Mouse (Mus musculus): Measurements from ENCODE around the gene Gm28048. TPM values are rescaled to one million over a fixed set of nuclear protein-coding genes. Genes with fewer than 3 reads are reported as not detected.

The Gm28048 gene
- polyA plus RNA-seq, 1 experiment from 2014 or later: 34.8 TPM

GRCm38 (mm10) chr11:22949101-22949500 is 32.8 kb downstream of the Gm28048 start:
- TF ChIP-seq CTCF (IDR thresholded peaks at IDR 0.05; ENCODE audit: low read depth): no peak
- no peaks in the 10 kb centered on the region for H3K36me3 ChIP-seq (ENCODE audit: insufficient read depth, low read length)
- H3K9me3 ChIP-seq (replicated peaks; ENCODE audit: low read length): no peaks in the 10 kb centered on the region
- no peak overlapping the region for H3K9ac ChIP-seq (ENCODE audit: low read depth, low read length)
- no peak overlapping the region for H3K4me3 ChIP-seq (replicated peaks; ENCODE audit: low read depth, low read length)
- H3K4me1 ChIP-seq (replicated peaks; ENCODE audit: insufficient read depth, low read length): no peaks in the 10 kb centered on the region
- H3K27ac ChIP-seq: no peak overlapping the region
- no peak overlapping the region for H3K4me2 ChIP-seq (ENCODE audit: low read length)
- DNase-seq (ENCODE audit: low spot score): no peak
- no peak for ATAC-seq (replicated peaks; ENCODE audit: low FRiP score, low read depth)
- H3K27me3 ChIP-seq (ENCODE audit: insufficient read depth, low read length): no peaks in the 10 kb centered on the region
- WGBS: 95% methylated on average over 1 of the region's 1 CpGs

GRCm38 (mm10) chr11:22938983-22939382 is 42.9 kb downstream of the Gm28048 start:
- WGBS: 89% methylated on average over 2 of the region's 2 CpGs
- no peak for ATAC-seq (replicated peaks; ENCODE audit: low FRiP score, low read depth)

GRCm38 (mm10) chr11:22937716-22938316 is 44.1 kb downstream of the Gm28048 start:
- no peak for TF ChIP-seq CTCF (IDR thresholded peaks at IDR 0.05; ENCODE audit: low read depth)
- Histone ChIP-seq H3K9ac (ENCODE audit: low read depth, low read length) (no peak overlapping the region), H3K9me3 (replicated peaks; ENCODE audit: low read length) (no peaks in the 10 kb centered on the region), H3K36me3 (ENCODE audit: insufficient read depth, low read length) (no peaks in the 10 kb centered on the region), H3K4me2 (ENCODE audit: low read length) (no peak overlapping the region), H3K4me3 (replicated peaks; ENCODE audit: low read depth, low read length) (no peak overlapping the region), H3K4me1 (replicated peaks; ENCODE audit: insufficient read depth, low read length) (no peaks in the 10 kb centered on the region), H3K27me3 (ENCODE audit: insufficient read depth, low read length) (no peaks in the 10 kb centered on the region), H3K27ac (no peak overlapping the region)
- DNase-seq (ENCODE audit: low spot score) (no peak), ATAC-seq (replicated peaks; ENCODE audit: low FRiP score, low read depth) (no peak)
- WGBS: 98% methylated on average over 4 of the region's 4 CpGs

More at GRCm38 (mm10) chr11:22938983-22939382, 42.9 kb downstream of the Gm28048 start:
- Histone ChIP-seq H3K27me3 (ENCODE audit: insufficient read depth, low read length) (no peaks in the 10 kb centered on the region), H3K9ac (ENCODE audit: low read depth, low read length) (no peak overlapping the region), H3K4me2 (ENCODE audit: low read length) (no peak overlapping the region), H3K9me3 (replicated peaks; ENCODE audit: low read length) (no peaks in the 10 kb centered on the region), H3K27ac (no peak overlapping the region), H3K4me1 (replicated peaks; ENCODE audit: insufficient read depth, low read length) (no peaks in the 10 kb centered on the region), H3K4me3 (replicated peaks; ENCODE audit: low read depth, low read length) (no peak overlapping the region), H3K36me3 (ENCODE audit: insufficient read depth, low read length) (no peaks in the 10 kb centered on the region)
- no peak for DNase-seq (ENCODE audit: low spot score)
- TF ChIP-seq CTCF (IDR thresholded peaks at IDR 0.05; ENCODE audit: low read depth): no peak

GRCm38 (mm10) chr11:22936446-22937125 is 45.3 kb downstream of the Gm28048 start:
- WGBS: 64% methylated on average over 5 of the region's 5 CpGs
- DNase-seq (ENCODE audit: low spot score) (no peak), ATAC-seq (replicated peaks; ENCODE audit: low FRiP score, low read depth) (no peak)
- no peak for TF ChIP-seq CTCF (IDR thresholded peaks at IDR 0.05; ENCODE audit: low read depth)
- Histone ChIP-seq H3K4me2 (ENCODE audit: low read length) (no peak overlapping the region), H3K27me3 (ENCODE audit: insufficient read depth, low read length) (no peaks in the 10 kb centered on the region), H3K4me1 (replicated peaks; ENCODE audit: insufficient read depth, low read length) (no peaks in the 10 kb centered on the region), H3K9ac (ENCODE audit: low read depth, low read length) (no peak overlapping the region), H3K4me3 (replicated peaks; ENCODE audit: low read depth, low read length) (no peak overlapping the region), H3K36me3 (ENCODE audit: insufficient read depth, low read length) (no peaks in the 10 kb centered on the region), H3K9me3 (replicated peaks; ENCODE audit: low read length) (no peaks in the 10 kb centered on the region), H3K27ac (no peak overlapping the region)

- H3K27ac ChIP-seq: no peak overlapping the region
- no peaks in the 10 kb centered on the region for H3K27me3 ChIP-seq (ENCODE audit: insufficient read depth, low read length)
- H3K9me3 ChIP-seq (replicated peaks; ENCODE audit: low read length): no peaks in the 10 kb centered on the region
- no peak for TF ChIP-seq CTCF (IDR thresholded peaks at IDR 0.05; ENCODE audit: low read depth)
- H3K4me2 ChIP-seq (ENCODE audit: low read length): no peak overlapping the region
- no peaks in the 10 kb centered on the region for H3K36me3 ChIP-seq (ENCODE audit: insufficient read depth, low read length)
- no peak overlapping the region for H3K9ac ChIP-seq (ENCODE audit: low read depth, low read length)
- ATAC-seq (replicated peaks; ENCODE audit: low FRiP score, low read depth) (no peak), DNase-seq (ENCODE audit: low spot score) (no peak)
- 0 out of 2 replicates have a peak, but pooled peaks cover 2% of the 10 kb centered on the region for H3K4me1 ChIP-seq (replicated peaks; ENCODE audit: insufficient read depth, low read length)
- H3K4me3 ChIP-seq (replicated peaks; ENCODE audit: low read depth, low read length): no peak overlapping the region
Measured at GRCm38 (mm10) chr11:22932167-22932566, 49.7 kb downstream of the Gm28048 start.

- Histone ChIP-seq H3K4me1 (replicated peaks; ENCODE audit: insufficient read depth, low read length) (0 out of 2 replicates have a peak, but pooled peaks cover 2% of the 10 kb centered on the region), H3K4me2 (ENCODE audit: low read length) (no peak overlapping the region), H3K27ac (no peak overlapping the region), H3K9ac (ENCODE audit: low read depth, low read length) (no peak overlapping the region), H3K4me3 (replicated peaks; ENCODE audit: low read depth, low read length) (no peak overlapping the region), H3K27me3 (ENCODE audit: insufficient read depth, low read length) (no peaks in the 10 kb centered on the region), H3K9me3 (replicated peaks; ENCODE audit: low read length) (no peaks in the 10 kb centered on the region), H3K36me3 (ENCODE audit: insufficient read depth, low read length) (no peaks in the 10 kb centered on the region)
- TF ChIP-seq CTCF (IDR thresholded peaks at IDR 0.05; ENCODE audit: low read depth): no peak
- ATAC-seq (replicated peaks; ENCODE audit: low FRiP score, low read depth) (no peak), DNase-seq (ENCODE audit: low spot score) (no peak)
- WGBS: 95% methylated on average over 2 of the region's 2 CpGs
Measured at GRCm38 (mm10) chr11:22931320-22931905, 50.5 kb downstream of the Gm28048 start.
